Mouse (Mus musculus): Measurements from ENCODE around the gene Slc25a23. TPM values are rescaled to one million over a fixed set of nuclear protein-coding genes. Genes with fewer than 3 reads are reported as not detected.
A peak's percentile ranks its signal among the peaks of the same experiment; 100 is the strongest.

The Slc25a23 gene
- total RNA-seq (2014; fragmentation: Nextera tagmentation) (17.9 and 21.2 TPM in 2 replicates), total RNA-seq (2017) (3.0 and 6.2 TPM in 2 replicates)

GRCm38 (mm10) chr17:57059486-57059977, at the start of gene Slc25a23:
TSS of gene Slc25a23 (minus strand) at chr17:57059863.
- no peak for ATAC-seq (replicated peaks; ENCODE audit: low FRiP score, low TSS enrichment, poor library complexity, severe bottlenecking)

GRCm38 (mm10) chr17:57108666-57109171, 49.1 kb upstream of the Slc25a23 start:
- no peak for ATAC-seq (replicated peaks; ENCODE audit: low FRiP score, low TSS enrichment, poor library complexity, severe bottlenecking)

GRCm38 (mm10) chr17:57108040-57108665, 48.5 kb upstream of the Slc25a23 start:
- ATAC-seq (replicated peaks; ENCODE audit: low FRiP score, low TSS enrichment, poor library complexity, severe bottlenecking): no peak

GRCm38 (mm10) chr17:57107064-57107463, 47.4 kb upstream of the Slc25a23 start:
- ATAC-seq (replicated peaks; ENCODE audit: low FRiP score, low TSS enrichment, poor library complexity, severe bottlenecking): no peak

- ATAC-seq (replicated peaks; ENCODE audit: low FRiP score, low TSS enrichment, poor library complexity, severe bottlenecking): no peak
These were observed 46.3 kb upstream of the Slc25a23 start for GRCm38 (mm10) chr17:57106035-57106368.

- ATAC-seq (replicated peaks; ENCODE audit: low FRiP score, low TSS enrichment, poor library complexity, severe bottlenecking): peak; percentile 54
These were observed 45.7 kb upstream of the Slc25a23 start, which contains the start of gene Tnfsf9 for GRCm38 (mm10) chr17:57105181-57106034. TSS of gene Tnfsf9 (plus strand) at chr17:57105325.

- ATAC-seq (replicated peaks; ENCODE audit: low FRiP score, low TSS enrichment, poor library complexity, severe bottlenecking): no peak
These were observed 44.8 kb upstream of the Slc25a23 start for GRCm38 (mm10) chr17:57104496-57104895.

- no peak for ATAC-seq (replicated peaks; ENCODE audit: low FRiP score, low TSS enrichment, poor library complexity, severe bottlenecking)
These were observed 42.6 kb upstream of the Slc25a23 start for GRCm38 (mm10) chr17:57102276-57102675.

GRCm38 (mm10) chr17:57099629-57100325, 40.1 kb upstream of the Slc25a23 start:
- ATAC-seq (replicated peaks; ENCODE audit: low FRiP score, low TSS enrichment, poor library complexity, severe bottlenecking): peak; percentile 50; the same call in 1 of the 2 replicates

- ATAC-seq (replicated peaks; ENCODE audit: low FRiP score, low TSS enrichment, poor library complexity, severe bottlenecking): no peak
These were observed 38.7 kb upstream of the Slc25a23 start for GRCm38 (mm10) chr17:57098321-57098720.

- ATAC-seq (replicated peaks; ENCODE audit: low FRiP score, low TSS enrichment, poor library complexity, severe bottlenecking): peak; percentile 71
These were observed 36.9 kb upstream of the Slc25a23 start for GRCm38 (mm10) chr17:57096623-57096920.

- ATAC-seq (replicated peaks; ENCODE audit: low FRiP score, low TSS enrichment, poor library complexity, severe bottlenecking): peak; percentile 49
These were observed 36.4 kb upstream of the Slc25a23 start for GRCm38 (mm10) chr17:57095855-57096622.

- ATAC-seq (replicated peaks; ENCODE audit: low FRiP score, low TSS enrichment, poor library complexity, severe bottlenecking): peak; percentile 59
These were observed 34.6 kb upstream of the Slc25a23 start for GRCm38 (mm10) chr17:57094222-57094621.

- ATAC-seq (replicated peaks; ENCODE audit: low FRiP score, low TSS enrichment, poor library complexity, severe bottlenecking): no peak
These were observed 27.6 kb upstream of the Slc25a23 start, which contains the start of gene Tubb4a for GRCm38 (mm10) chr17:57087049-57087832. TSS of gene Tubb4a (minus strand) at chr17:57087782.

- ATAC-seq (replicated peaks; ENCODE audit: low FRiP score, low TSS enrichment, poor library complexity, severe bottlenecking): no peak
These were observed 26.5 kb upstream of the Slc25a23 start for GRCm38 (mm10) chr17:57085970-57086757.

GRCm38 (mm10) chr17:57082481-57082880, 22.8 kb upstream of the Slc25a23 start:
- no peak for ATAC-seq (replicated peaks; ENCODE audit: low FRiP score, low TSS enrichment, poor library complexity, severe bottlenecking)

GRCm38 (mm10) chr17:57081234-57081842, 21.7 kb upstream of the Slc25a23 start:
- ATAC-seq (replicated peaks; ENCODE audit: low FRiP score, low TSS enrichment, poor library complexity, severe bottlenecking): no peak
